Mouse (Mus musculus): ENCODE data around the gene 4930404N11Rik. TPM values are rescaled to one million over a fixed set of nuclear protein-coding genes. Genes with fewer than 3 reads are reported as not detected.

The 4930404N11Rik gene
- total RNA-seq, 2 experiments from 2014 or later: 0.93 to 1.3 TPM

GRCm38 (mm10) chr10:81319741-81320549 lies 45.7 kb downstream of the 4930404N11Rik start:
- DNase-seq (ENCODE audit: low spot score in 2 of 2): no peak
- intact Hi-C loops (cut with DNase I): no loop called here

- no peak for DNase-seq (ENCODE audit: low spot score in 2 of 2)
Measured at GRCm38 (mm10) chr10:81319330-81319699, 46.3 kb downstream of the 4930404N11Rik start.

GRCm38 (mm10) chr10:81318589-81319329 lies 46.9 kb downstream of the 4930404N11Rik start:
- intact Hi-C loops (cut with DNase I): no loop called here
- no peak for DNase-seq (ENCODE audit: low spot score in 2 of 2)

More at GRCm38 (mm10) chr10:81319330-81319699, 46.3 kb downstream of the 4930404N11Rik start:
- intact Hi-C loops (cut with DNase I): no loop called here

- no peak for DNase-seq (ENCODE audit: low spot score in 2 of 2)
- intact Hi-C loops (cut with DNase I): no loop called here
Measured at GRCm38 (mm10) chr10:81317273-81317672, 48.3 kb downstream of the 4930404N11Rik start.

- DNase-seq (ENCODE audit: low spot score in 2 of 2): no peak
Measured at GRCm38 (mm10) chr10:81316338-81317060, 49.1 kb downstream of the 4930404N11Rik start.

GRCm38 (mm10) chr10:81315587-81315986 lies 50.0 kb downstream of the 4930404N11Rik start:
- DNase-seq (ENCODE audit: low spot score in 2 of 2): no peak
- intact Hi-C loops (cut with DNase I): no loop called here

More at GRCm38 (mm10) chr10:81316338-81317060, 49.1 kb downstream of the 4930404N11Rik start:
- intact Hi-C loops (cut with DNase I): no loop called here

- no peak for DNase-seq (ENCODE audit: low spot score in 2 of 2)
- intact Hi-C loops (cut with DNase I): no loop called here
Measured at GRCm38 (mm10) chr10:81314201-81314600, 51.4 kb downstream of the 4930404N11Rik start.

GRCm38 (mm10) chr10:81313581-81313980 lies 52.0 kb downstream of the 4930404N11Rik start:
- no peak for DNase-seq (ENCODE audit: low spot score in 2 of 2)
- intact Hi-C loops (cut with DNase I): no loop called here

Small RNA genes lying within 50 kb of the gene (microRNA-seq; reads per million reads assigned to microRNA genes)
- 1.3 to 4.4 reads per million in 2 experiments for gene Mir6913

Other genes starting within 250 kb of the 4930404N11Rik start
- 10 to 100 TPM; 74.8 to 76.0 TPM for gene Zbtb7a, start 230.6 kb downstream of the 4930404N11Rik start, total RNA-seq (2021)
- gene Pias4, start 197.9 kb downstream of the 4930404N11Rik start, total RNA-seq (2021): 10 to 100 TPM; 23.7 to 29.9 TPM
- gene Eef2, start 189.2 kb downstream of the 4930404N11Rik start, total RNA-seq (2021): 100 to 1,000 TPM; 936 to 941 TPM
- 10 to 100 TPM; 72.2 to 73.3 TPM for gene Dapk3, start 182.8 kb downstream of the 4930404N11Rik start, total RNA-seq (2021)
- not detected for gene 4930442H23Rik, start 182.0 kb downstream of the 4930404N11Rik start, total RNA-seq (2021)
- under 1 TPM in 1 of 2 experiments, not detected in 1; 0.17 TPM for gene Nmrk2, start 163.8 kb downstream of the 4930404N11Rik start, total RNA-seq (2021)
- gene Atcay, start 135.0 kb downstream of the 4930404N11Rik start, total RNA-seq (2021): 100 to 1,000 TPM; 196 to 211 TPM
- gene Zfr2, start 132.7 kb downstream of the 4930404N11Rik start, total RNA-seq (2021): 10 to 100 TPM; 66.1 to 66.7 TPM
- 100 to 1,000 TPM; 226 to 227 TPM for gene Matk, start 112.9 kb downstream of the 4930404N11Rik start, total RNA-seq (2021)
- gene Mrpl54, start 98.9 kb downstream of the 4930404N11Rik start, total RNA-seq (2021): 10 to 100 TPM; 39.0 to 41.4 TPM
- 10 to 100 TPM; 34.8 to 35.8 TPM for gene Apba3, start 98.9 kb downstream of the 4930404N11Rik start, total RNA-seq (2021)
- gene Tjp3, start 74.2 kb downstream of the 4930404N11Rik start, total RNA-seq (2021): under 1 TPM; 0.15 to 0.47 TPM
- 100 to 1,000 TPM; 391 to 396 TPM for gene Pip5k1c, start 72.9 kb downstream of the 4930404N11Rik start, total RNA-seq (2021)
- 10 to 100 TPM; 25.1 to 27.2 TPM for gene Cactin, start 44.7 kb downstream of the 4930404N11Rik start, total RNA-seq (2021)
- 1 to 10 TPM; 1.3 to 1.5 TPM for gene Tbxa2r, start 37.1 kb downstream of the 4930404N11Rik start, total RNA-seq (2021)
- gene Gipc3, start 22.6 kb downstream of the 4930404N11Rik start, total RNA-seq (2021): under 1 TPM; 0.51 to 0.97 TPM
- gene Hmg20b, start 15.3 kb downstream of the 4930404N11Rik start, total RNA-seq (2021): 10 to 100 TPM; 21.4 to 23.3 TPM
- gene Mfsd12, start 8.3 kb downstream of the 4930404N11Rik start, total RNA-seq (2021): 10 to 100 TPM; 37.8 to 38.9 TPM
- 10 to 100 TPM; 74.8 to 80.3 TPM for gene Fzr1, start 12.7 kb upstream of the 4930404N11Rik start, total RNA-seq (2021)
- 10 to 100 TPM; 82.4 to 88.6 TPM for gene Dohh, start 18.6 kb upstream of the 4930404N11Rik start, total RNA-seq (2021)
- 1 to 10 TPM; 2.4 to 3.2 TPM for gene Gm48551, start 18.6 kb upstream of the 4930404N11Rik start, total RNA-seq (2021)
- 1 to 10 TPM; 2.8 to 4.7 TPM for gene Gm48552, start 23.2 kb upstream of the 4930404N11Rik start, total RNA-seq (2021)
- gene Smim24, start 27.2 kb upstream of the 4930404N11Rik start, total RNA-seq (2021): 1 to 10 TPM; 1.8 to 1.9 TPM
- gene Nfic, start 89.8 kb upstream of the 4930404N11Rik start, total RNA-seq (2021): 10 to 100 TPM; 67.0 to 69.8 TPM
- 100 to 1,000 TPM; 280 to 299 TPM for gene Celf5, start 116.9 kb upstream of the 4930404N11Rik start, total RNA-seq (2021)
- gene Ncln, start 130.6 kb upstream of the 4930404N11Rik start, total RNA-seq (2021): 100 to 1,000 TPM in 1 of 2 experiments, 10 to 100 TPM in 1; 80.2 to 104 TPM
- under 1 TPM; 0.33 to 0.44 TPM for gene S1pr4, start 134.3 kb upstream of the 4930404N11Rik start, total RNA-seq (2021)
- gene Gna15, start 158.4 kb upstream of the 4930404N11Rik start, total RNA-seq (2021): 1 to 10 TPM; 2.2 to 3.2 TPM
- 100 to 1,000 TPM; 102 to 109 TPM for gene Gna11, start 179.4 kb upstream of the 4930404N11Rik start, total RNA-seq (2021)
- 100 to 1,000 TPM; 573 to 615 TPM for gene Aes, start 193.7 kb upstream of the 4930404N11Rik start, total RNA-seq (2021)
- 10 to 100 TPM; 14.1 to 15.9 TPM for gene Tle2, start 208.7 kb upstream of the 4930404N11Rik start, total RNA-seq (2021)
- gene Tle6, start 235.3 kb upstream of the 4930404N11Rik start, total RNA-seq (2021): 1 to 10 TPM; 1.3 to 2.7 TPM
- 1 to 10 TPM; 1.9 to 2.2 TPM for gene BC025920, start 240.5 kb upstream of the 4930404N11Rik start, total RNA-seq (2021)